Mouse (Mus musculus) heart, adult 2 months (tissue): ENCODE results near the gene Sh2b3.

ENCODE experiments used
- CTCF ChIP-seq: fragments of 200-600 bp; IDR thresholded peaks from 2 replicates; pipeline ENCODE4 v1.8.1; 2022; ENCODE audit warnings: antibody characterized with exemption, mild to moderate bottlenecking, moderate library complexity
- EP300 ChIP-seq: fragments of 200-500 bp; IDR thresholded peaks from 2 replicates; pipeline ENCODE4 v1.6.1; 2011; ENCODE audit warnings: low read depth, low read length, control low read depth; ENCODE audit not compliant: insufficient read depth
- POLR2A ChIP-seq: fragments of 200-500 bp; IDR thresholded peaks from 2 replicates; pipeline ENCODE4 v1.6.1; 2011; ENCODE audit warnings: mild to moderate bottlenecking, low read depth, low read length, control low read depth; ENCODE audit not compliant: insufficient read depth

GRCm38 (mm10) chr5:121811485-121811931 is 25.9 kb downstream of the Sh2b3 start:
- TF ChIP-seq EP300 (no peak), CTCF (no peak), POLR2A (no peak)
